Mouse (Mus musculus) left cerebral cortex, adult 11 months (tissue): Measurements from ENCODE around the gene Arhgap23.

ENCODE experiments used
- DNase-seq: peaks from one replicate; pipeline ENCODE4 v3.0.0; 2022; ENCODE audit warnings: low spot score

Gene Arhgap23

GRCm38 (mm10) chr11:97406094-97406951, 9.0 kb upstream of the Arhgap23 start:
- DNase-seq, result no peak

- no peak for DNase-seq
These were observed 7.9 kb upstream of the Arhgap23 start for GRCm38 (mm10) chr11:97407456-97407855.

GRCm38 (mm10) chr11:97408171-97408570, 7.2 kb upstream of the Arhgap23 start:
- peak; percentile 67 for DNase-seq

- DNase-seq, result no peak
These were observed 4.4 kb upstream of the Arhgap23 start for GRCm38 (mm10) chr11:97410958-97411357.

- DNase-seq, result no peak
These were observed 3.2 kb upstream of the Arhgap23 start for GRCm38 (mm10) chr11:97412117-97412516.

GRCm38 (mm10) chr11:97412808-97413347, 2.5 kb upstream of the Arhgap23 start:
- no peak for DNase-seq

GRCm38 (mm10) chr11:97415712-97416636, 641 bp downstream of the Arhgap23 start:
- no peak for DNase-seq

- DNase-seq, result no peak
These were observed 1.3 kb downstream of the Arhgap23 start for GRCm38 (mm10) chr11:97416637-97417035.

- peak; percentile 55 for DNase-seq
These were observed 3.7 kb downstream of the Arhgap23 start for GRCm38 (mm10) chr11:97418834-97419539.

- no peak for DNase-seq
These were observed 4.2 kb downstream of the Arhgap23 start for GRCm38 (mm10) chr11:97419540-97419900.

- peak; percentile 47 for DNase-seq
These were observed 7.2 kb downstream of the Arhgap23 start for GRCm38 (mm10) chr11:97422507-97422906.

GRCm38 (mm10) chr11:97424092-97424692, 8.9 kb downstream of the Arhgap23 start:
- no peak for DNase-seq

GRCm38 (mm10) chr11:97424802-97425201, 9.5 kb downstream of the Arhgap23 start:
- no peak for DNase-seq

- DNase-seq, result peak; percentile 54
These were observed 12.7 kb downstream of the Arhgap23 start for GRCm38 (mm10) chr11:97427794-97428725.

GRCm38 (mm10) chr11:97428726-97429077, 13.4 kb downstream of the Arhgap23 start:
- no peak for DNase-seq

- DNase-seq, result no peak
These were observed 14.3 kb downstream of the Arhgap23 start for GRCm38 (mm10) chr11:97429615-97430014.

GRCm38 (mm10) chr11:97432015-97432414, 16.7 kb downstream of the Arhgap23 start:
- no peak for DNase-seq

GRCm38 (mm10) chr11:97432983-97433539, 17.7 kb downstream of the Arhgap23 start:
- no peak for DNase-seq

- DNase-seq, result no peak
These were observed 18.8 kb downstream of the Arhgap23 start for GRCm38 (mm10) chr11:97434121-97434520.
